Mouse (Mus musculus): ENCODE measurements at regions not wholly inside any gene's neighbourhood (a gene's known extent, or its start where the extent isn't known, plus 50 kb on each side); places are given as distances from the start of the nearest gene placed in this dataset.

DNA sequence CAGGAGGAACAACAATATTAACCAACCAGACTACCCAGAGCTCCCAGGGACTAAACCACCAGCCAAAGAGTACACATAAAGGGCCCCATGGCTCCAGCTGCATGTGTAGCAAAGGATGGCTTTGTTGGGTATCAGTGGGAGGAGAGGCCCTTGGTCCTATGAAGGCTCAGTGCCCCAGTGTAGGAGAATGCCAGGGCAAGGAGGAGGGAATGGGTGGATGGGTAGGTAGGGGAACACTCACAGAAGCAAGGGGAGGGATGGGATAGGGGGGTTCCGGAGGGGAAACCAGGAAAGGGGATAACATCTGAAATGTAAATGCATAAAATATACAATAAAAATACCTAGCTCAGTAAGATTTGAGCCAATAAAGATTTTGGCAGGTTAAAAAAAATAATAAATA is 86.4 kb upstream of the Gm34302 start:
- ATAC-seq (ENCODE audit: borderline replicate concordance, extremely low read depth, low FRiP score, low TSS enrichment): no peak
- H3K9me3 ChIP-seq: no peaks in the 10 kb centered on the region
- 89% methylated on average over 1 of the region's 1 CpGs for WGBS

DNA sequence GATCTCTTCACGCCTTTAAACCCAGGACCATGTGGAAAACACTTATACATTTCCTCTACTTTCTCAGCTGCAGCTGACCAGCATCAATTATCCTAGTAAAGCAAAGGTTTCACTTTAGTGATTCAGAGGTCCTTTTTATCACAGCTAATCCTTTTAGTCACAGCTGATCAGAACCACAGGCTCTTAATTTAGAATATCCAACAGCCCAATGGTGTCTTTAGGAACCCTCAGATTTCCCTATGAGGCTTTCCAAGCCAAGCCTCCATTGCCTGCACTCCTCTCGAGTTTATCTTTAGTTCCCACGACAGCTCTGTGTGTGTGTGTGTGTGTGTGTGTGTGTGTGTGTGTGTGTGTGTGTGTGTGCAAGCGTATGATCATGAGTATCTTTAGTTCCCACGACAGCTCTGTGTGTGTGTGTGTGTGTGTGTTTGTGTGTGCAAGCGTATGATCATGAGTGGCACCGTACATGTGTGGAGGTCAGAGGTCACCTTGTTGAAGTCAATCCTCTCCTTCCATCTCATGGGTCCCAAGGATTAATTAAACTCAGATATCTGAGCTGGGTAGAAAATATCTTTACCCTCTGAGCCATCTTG is 85.4 kb upstream of the Gm34302 start:
- Histone ChIP-seq H3K4me3 (no peak overlapping the region), H3K9me3 (no peaks in the 10 kb centered on the region), H3K9ac (no peak overlapping the region), H3K27ac (no peak overlapping the region), H3K27me3 (no peaks in the 10 kb centered on the region), H3K4me1 (no peaks in the 10 kb centered on the region), H3K36me3 (no peaks in the 10 kb centered on the region), H3K4me2 (no peak overlapping the region)
- no peak for ATAC-seq (ENCODE audit: borderline replicate concordance, extremely low read depth, low FRiP score, low TSS enrichment)
- 75% methylated on average over 7 of the region's 7 CpGs for WGBS

More for the DNA sequence above, 86.4 kb upstream of the Gm34302 start:
- Histone ChIP-seq H3K27me3 (no peaks in the 10 kb centered on the region), H3K4me2 (no peak overlapping the region), H3K9ac (no peak overlapping the region), H3K4me3 (no peak overlapping the region), H3K36me3 (no peaks in the 10 kb centered on the region), H3K4me1 (no peaks in the 10 kb centered on the region), H3K27ac (no peak overlapping the region)

DNA sequence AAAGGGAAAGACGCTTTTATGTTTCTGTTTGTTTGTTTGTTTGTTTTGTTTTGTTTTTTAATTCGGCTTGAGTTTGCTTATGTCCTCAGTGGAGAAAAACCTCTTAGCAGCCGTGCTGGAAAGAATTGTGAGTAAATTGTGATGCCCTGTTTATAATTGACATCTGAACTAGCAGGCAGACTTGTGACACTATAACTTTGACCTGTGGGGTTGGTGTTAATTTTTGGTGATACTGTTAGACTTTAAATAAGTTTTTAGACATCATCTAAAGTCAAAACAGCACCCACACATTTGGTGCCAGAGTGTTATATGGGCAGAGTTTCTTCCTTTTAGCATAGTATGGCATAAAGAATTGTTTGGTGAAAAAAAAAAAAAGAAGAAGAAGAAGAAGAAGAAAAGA is 84.0 kb upstream of the Gm34302 start:
- H3K27ac ChIP-seq: no peak overlapping the region
- ATAC-seq (ENCODE audit: borderline replicate concordance, extremely low read depth, low FRiP score, low TSS enrichment): no peak
- H3K36me3 ChIP-seq: no peaks in the 10 kb centered on the region

DNA sequence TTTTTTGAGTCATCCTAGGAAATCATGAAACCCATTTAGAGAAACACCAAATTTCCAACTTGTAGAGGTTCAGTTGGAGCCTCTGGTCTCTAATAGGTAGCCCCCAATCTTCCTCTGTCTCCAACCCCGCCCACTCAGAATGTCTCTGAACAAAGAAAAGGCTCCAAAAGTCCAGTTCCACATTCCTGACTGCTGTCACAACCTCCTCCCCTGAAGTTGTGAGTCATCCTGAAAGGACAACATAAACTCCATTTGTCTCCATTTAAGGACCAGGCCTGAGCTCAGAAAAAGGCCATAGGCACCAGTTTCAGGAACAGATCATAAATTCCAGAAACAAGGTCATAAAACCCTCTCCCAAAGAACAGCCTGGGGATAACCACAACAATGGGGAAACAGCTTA is 79.4 kb upstream of the Gm34302 start:
- no peaks in the 10 kb centered on the region for H3K36me3 ChIP-seq
- H3K9me3 ChIP-seq: no peaks in the 10 kb centered on the region
- H3K27ac ChIP-seq: no peak overlapping the region
- H3K27me3 ChIP-seq: no peaks in the 10 kb centered on the region
- ATAC-seq (ENCODE audit: borderline replicate concordance, extremely low read depth, low FRiP score, low TSS enrichment): no peak
- no peaks in the 10 kb centered on the region for H3K4me1 ChIP-seq
- H3K4me2 ChIP-seq: no peak overlapping the region
- H3K4me3 ChIP-seq: no peak overlapping the region
- 58% methylated on average over 1 of the region's 1 CpGs for WGBS
- no peak overlapping the region for H3K9ac ChIP-seq

More for the DNA sequence above, 84.0 kb upstream of the Gm34302 start:
- no peaks in the 10 kb centered on the region for H3K27me3 ChIP-seq
- H3K4me2 ChIP-seq: no peak overlapping the region
- no peaks in the 10 kb centered on the region for H3K4me1 ChIP-seq
- no peak overlapping the region for H3K4me3 ChIP-seq
- H3K9ac ChIP-seq: no peak overlapping the region
- no peaks in the 10 kb centered on the region for H3K9me3 ChIP-seq
- WGBS: 77% methylated on average over 3 of the region's 3 CpGs

DNA sequence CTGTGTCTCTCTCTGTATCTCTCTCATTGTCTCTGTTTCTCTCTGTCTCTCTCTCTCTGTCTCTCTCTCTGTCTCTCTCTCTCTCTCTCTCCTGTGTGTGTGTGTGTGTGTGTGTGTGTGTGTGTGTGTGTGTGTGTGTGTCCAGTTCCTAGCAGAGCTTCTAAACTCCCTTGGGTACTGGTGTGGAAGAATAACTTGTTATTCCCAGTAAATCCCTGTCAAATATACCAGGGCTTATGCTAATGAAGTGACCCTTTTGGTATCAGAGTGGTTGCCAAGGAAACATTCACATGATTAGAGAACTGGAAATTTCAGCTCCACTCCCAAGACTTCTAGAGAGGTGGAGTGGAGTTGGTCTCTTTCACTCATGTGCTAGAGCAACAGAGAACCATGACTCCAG is 78.9 kb upstream of the Gm34302 start:
- H3K9ac ChIP-seq: no peak overlapping the region
- no peaks in the 10 kb centered on the region for H3K27me3 ChIP-seq
- H3K4me1 ChIP-seq: no peaks in the 10 kb centered on the region
- H3K27ac ChIP-seq: no peak overlapping the region
- H3K4me3 ChIP-seq: no peak overlapping the region
- no peaks in the 10 kb centered on the region for H3K9me3 ChIP-seq
- ATAC-seq (ENCODE audit: borderline replicate concordance, extremely low read depth, low FRiP score, low TSS enrichment): no peak
- H3K36me3 ChIP-seq: no peaks in the 10 kb centered on the region
- H3K4me2 ChIP-seq: no peak overlapping the region

DNA sequence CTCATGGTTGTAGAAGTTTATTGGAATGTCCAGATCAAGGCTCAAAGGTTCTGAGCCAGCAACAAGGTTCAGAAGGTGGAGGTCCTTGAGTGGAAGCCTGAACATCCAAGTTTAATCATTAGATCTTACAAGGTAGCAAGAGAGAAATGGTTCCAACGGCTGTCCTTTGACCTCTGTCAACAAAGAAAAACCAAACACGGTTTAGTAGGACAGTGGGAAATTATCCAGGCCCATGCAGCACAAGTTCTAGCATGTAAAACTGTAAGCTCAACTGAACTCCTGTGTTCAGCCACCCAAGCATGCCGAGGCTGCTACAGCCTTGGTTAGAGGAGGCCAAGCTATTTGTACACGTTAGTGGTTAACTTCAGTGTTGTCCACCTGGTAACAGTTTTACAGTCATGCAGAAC is 77.1 kb upstream of the Gm34302 start:
- H3K9ac ChIP-seq: no peak overlapping the region
- no peaks in the 10 kb centered on the region for H3K4me1 ChIP-seq
- no peaks in the 10 kb centered on the region for H3K9me3 ChIP-seq
- ATAC-seq (ENCODE audit: borderline replicate concordance, extremely low read depth, low FRiP score, low TSS enrichment): no peak
- no peak overlapping the region for H3K27ac ChIP-seq
- H3K36me3 ChIP-seq: no peaks in the 10 kb centered on the region
- no peaks in the 10 kb centered on the region for H3K27me3 ChIP-seq
- 58% methylated on average over 4 of the region's 4 CpGs for WGBS
- H3K4me3 ChIP-seq: no peak overlapping the region
- no peak overlapping the region for H3K4me2 ChIP-seq

DNA sequence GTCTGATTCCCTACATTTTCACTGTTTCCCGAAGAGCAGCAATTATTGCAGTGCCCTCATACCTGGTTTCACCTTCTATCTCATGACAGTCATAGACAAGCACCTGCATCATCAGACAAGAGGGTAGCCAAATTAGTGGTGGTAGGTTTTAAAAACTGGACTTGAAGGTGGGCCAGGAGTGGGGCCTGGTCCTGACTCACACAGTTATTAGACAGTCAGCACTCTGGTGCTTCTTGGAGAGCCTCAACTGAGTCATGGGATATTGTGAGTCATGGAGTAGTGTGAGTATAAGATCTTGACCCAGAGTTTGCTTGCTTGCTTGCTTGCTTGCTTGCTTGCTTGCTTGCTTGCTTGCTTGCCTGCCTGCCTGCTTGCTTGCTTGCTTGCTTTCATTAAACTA is 73.1 kb upstream of the Gm34302 start:
- H3K27me3 ChIP-seq: no peaks in the 10 kb centered on the region
- no peaks in the 10 kb centered on the region for H3K4me1 ChIP-seq
- no peak overlapping the region for H3K9ac ChIP-seq
- H3K4me3 ChIP-seq: no peak overlapping the region
- no peaks in the 10 kb centered on the region for H3K9me3 ChIP-seq
- H3K27ac ChIP-seq: no peak overlapping the region
- no peak for ATAC-seq (ENCODE audit: borderline replicate concordance, extremely low read depth, low FRiP score, low TSS enrichment)
- H3K36me3 ChIP-seq: no peaks in the 10 kb centered on the region
- WGBS: 89% methylated on average over 1 of the region's 1 CpGs
- H3K4me2 ChIP-seq: no peak overlapping the region

DNA sequence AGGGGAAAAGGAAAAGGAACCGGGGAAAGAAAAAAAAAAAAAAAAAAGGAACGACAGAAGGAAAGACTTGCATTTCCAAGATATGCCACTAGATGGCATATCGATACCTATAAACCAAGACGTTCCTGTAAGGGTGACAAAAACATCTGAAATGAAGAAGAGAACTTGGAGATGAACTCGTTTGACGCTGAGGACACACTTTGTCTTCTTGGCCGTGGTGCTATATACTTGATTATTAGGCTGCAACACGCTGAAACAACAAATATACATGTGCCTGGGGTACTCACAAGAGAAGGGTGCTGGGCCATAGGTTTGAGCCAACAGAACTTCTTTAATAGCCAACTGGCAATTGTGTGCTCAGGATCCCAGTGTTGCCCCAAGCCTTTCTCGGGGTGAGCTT is 71.2 kb upstream of the Gm34302 start:
- H3K27me3 ChIP-seq: no peaks in the 10 kb centered on the region
- 4% methylated on average over 9 of the region's 9 CpGs for WGBS
- no peak for ATAC-seq (ENCODE audit: borderline replicate concordance, extremely low read depth, low FRiP score, low TSS enrichment)
- no peaks in the 10 kb centered on the region for H3K9me3 ChIP-seq
- H3K9ac ChIP-seq: no peak overlapping the region
- no peak overlapping the region for H3K27ac ChIP-seq
- peak overlapping the region; percentile 29; the same call in 1 of the 2 replicates for H3K4me2 ChIP-seq
- H3K4me1 ChIP-seq: no peaks in the 10 kb centered on the region
- H3K36me3 ChIP-seq: no peaks in the 10 kb centered on the region
- H3K4me3 ChIP-seq: no peak overlapping the region

DNA sequence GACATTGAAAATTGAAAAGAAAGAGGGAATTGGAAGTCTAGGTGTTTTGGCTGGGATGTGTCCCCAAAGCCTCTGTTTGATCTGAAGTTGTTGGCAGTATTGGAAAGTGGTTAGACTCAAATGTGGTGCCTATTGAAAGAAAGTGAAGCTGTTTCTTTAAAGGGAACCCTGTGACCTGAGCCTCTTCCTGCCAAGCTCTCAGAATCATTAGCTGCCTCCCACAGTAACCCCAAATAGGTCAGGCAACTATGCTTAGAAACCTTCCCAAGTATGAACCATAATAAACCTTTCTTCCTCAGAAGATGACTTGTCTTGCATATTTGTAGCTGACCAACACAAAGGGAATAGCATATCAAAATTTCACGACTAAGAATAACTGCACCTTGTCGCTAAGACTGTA is 69.7 kb upstream of the Gm34302 start:
- no peaks in the 10 kb centered on the region for H3K27me3 ChIP-seq
- H3K36me3 ChIP-seq: no peaks in the 10 kb centered on the region
- no peak overlapping the region for H3K9ac ChIP-seq
- WGBS: 86% methylated on average over 2 of the region's 2 CpGs
- no peak for ATAC-seq (ENCODE audit: borderline replicate concordance, extremely low read depth, low FRiP score, low TSS enrichment)
- H3K27ac ChIP-seq: no peak overlapping the region
- no peak overlapping the region for H3K4me3 ChIP-seq
- H3K9me3 ChIP-seq: no peaks in the 10 kb centered on the region
- no peak overlapping the region for H3K4me2 ChIP-seq
- no peaks in the 10 kb centered on the region for H3K4me1 ChIP-seq

DNA sequence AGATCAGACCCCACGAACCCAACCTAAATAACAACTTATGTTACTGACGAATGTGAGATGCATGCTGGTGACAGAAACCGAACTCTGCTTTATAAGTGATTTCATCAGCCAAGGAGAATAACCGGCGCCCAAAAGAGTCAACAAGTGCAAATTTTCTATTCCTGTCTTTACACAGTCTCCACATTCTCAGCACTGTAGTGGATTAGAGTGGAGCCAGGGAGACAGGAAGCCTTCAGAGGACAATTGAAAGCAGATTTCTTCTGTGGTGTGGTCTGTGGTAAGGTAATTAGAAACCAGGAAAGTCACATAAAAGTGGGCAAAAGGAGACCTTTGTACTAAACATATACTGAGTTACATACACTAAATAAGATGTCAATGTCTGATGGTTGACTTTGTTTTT is 68.0 kb upstream of the Gm34302 start:
- H3K4me1 ChIP-seq: no peaks in the 10 kb centered on the region
- H3K4me2 ChIP-seq: no peak overlapping the region
- H3K27ac ChIP-seq: no peak overlapping the region
- 61% methylated on average over 5 of the region's 5 CpGs for WGBS
- H3K36me3 ChIP-seq: no peaks in the 10 kb centered on the region
- no peak overlapping the region for H3K4me3 ChIP-seq
- H3K9me3 ChIP-seq: no peaks in the 10 kb centered on the region
- no peaks in the 10 kb centered on the region for H3K27me3 ChIP-seq
- H3K9ac ChIP-seq: no peak overlapping the region
- no peak for ATAC-seq (ENCODE audit: borderline replicate concordance, extremely low read depth, low FRiP score, low TSS enrichment)

DNA sequence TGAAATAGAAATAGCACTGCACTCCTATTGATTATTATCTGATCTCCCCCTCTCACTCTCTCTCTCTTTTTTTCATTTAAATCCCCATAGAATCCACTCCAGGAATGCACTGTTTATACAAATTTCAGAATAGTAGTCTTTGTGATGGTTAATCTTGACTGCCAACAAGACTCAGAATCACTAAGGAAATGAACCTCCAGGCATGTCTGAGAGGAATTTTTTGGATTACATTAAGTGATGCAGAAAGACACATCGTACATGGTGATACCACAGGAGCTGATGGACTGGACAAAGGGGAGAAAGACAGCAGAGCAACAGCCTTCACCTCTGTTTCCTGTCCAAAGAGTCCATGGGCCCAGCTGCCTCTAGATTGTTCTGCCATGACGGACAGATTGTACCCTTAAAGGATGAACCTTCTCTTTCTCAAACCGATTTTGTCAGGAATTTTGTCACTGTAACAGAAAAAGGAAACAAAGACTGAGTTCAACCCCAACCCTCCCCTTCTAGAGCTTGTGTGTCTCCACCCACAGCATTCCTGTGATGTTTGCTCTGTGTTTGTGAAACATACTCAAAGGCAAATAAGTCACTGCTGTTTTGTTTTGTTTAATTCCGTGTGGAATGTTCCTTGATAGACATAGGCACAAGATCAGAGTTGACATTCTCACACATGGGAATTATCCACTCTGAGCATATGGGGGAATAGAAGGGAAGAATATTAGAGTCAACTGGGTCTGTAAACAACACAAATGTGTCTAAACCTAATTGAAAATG is 59.1 kb upstream of the Gm34302 start:
- WGBS: 43% methylated on average over 4 of the region's 4 CpGs
- no peak overlapping the region for H3K4me3 ChIP-seq
- H3K9me3 ChIP-seq: no peaks in the 10 kb centered on the region
- H3K27ac ChIP-seq: no peak overlapping the region
- H3K4me1 ChIP-seq: 0 out of 2 replicates have a peak, but pooled peaks cover 3% of the 10 kb centered on the region
- ATAC-seq (ENCODE audit: borderline replicate concordance, extremely low read depth, low FRiP score, low TSS enrichment): no peak
- no peaks in the 10 kb centered on the region for H3K27me3 ChIP-seq
- H3K36me3 ChIP-seq: no peaks in the 10 kb centered on the region
- no peak overlapping the region for H3K9ac ChIP-seq
- H3K4me2 ChIP-seq: no peak overlapping the region

DNA sequence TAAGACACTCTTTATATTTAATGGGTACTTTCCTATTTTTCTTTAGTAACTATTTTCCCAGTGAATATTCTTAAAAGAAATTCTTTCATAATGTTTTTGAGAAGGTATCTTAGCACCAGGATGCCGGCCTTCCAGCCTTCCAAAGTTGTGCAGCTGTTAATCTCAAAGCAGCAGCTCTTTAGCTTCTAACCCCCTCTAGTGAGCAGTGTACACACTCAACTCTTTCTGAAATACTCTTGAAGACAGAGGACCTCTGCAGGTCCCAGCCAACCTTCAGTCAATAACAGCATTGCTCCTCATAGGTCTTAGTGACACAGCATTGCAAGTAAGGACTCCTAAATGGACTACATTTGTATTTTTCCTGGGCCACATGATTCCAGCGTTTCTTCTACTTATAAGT is 55.2 kb upstream of the Gm34302 start:
- no peak overlapping the region for H3K9ac ChIP-seq
- H3K9me3 ChIP-seq: no peaks in the 10 kb centered on the region
- WGBS: 50% methylated on average over 2 of the region's 2 CpGs
- no peaks in the 10 kb centered on the region for H3K36me3 ChIP-seq
- H3K27ac ChIP-seq: no peak overlapping the region
- H3K4me1 ChIP-seq: 0 out of 2 replicates have a peak, but pooled peaks cover 3% of the 10 kb centered on the region
- no peaks in the 10 kb centered on the region for H3K27me3 ChIP-seq
- H3K4me2 ChIP-seq: no peak overlapping the region
- no peak; the same call in 1 of the 2 replicates for ATAC-seq (ENCODE audit: borderline replicate concordance, extremely low read depth, low FRiP score, low TSS enrichment)
- H3K4me3 ChIP-seq: no peak overlapping the region
